Mouse (Mus musculus): Measurements from ENCODE around the gene Cacna1c. TPM values are rescaled to one million over a fixed set of nuclear protein-coding genes. Genes with fewer than 3 reads are reported as not detected.

Cacna1c gene
- polyA plus RNA-seq, 1 experiment: 29.3 TPM

- peak; percentile 65 to 77 for DNase-seq (ENCODE audit: extremely low spot score in 1 of 2, low spot score in 1 of 2)
Measured at GRCm38 (mm10) chr6:118977443-118978271, 218.6 kb downstream of the Cacna1c start.

DNA sequence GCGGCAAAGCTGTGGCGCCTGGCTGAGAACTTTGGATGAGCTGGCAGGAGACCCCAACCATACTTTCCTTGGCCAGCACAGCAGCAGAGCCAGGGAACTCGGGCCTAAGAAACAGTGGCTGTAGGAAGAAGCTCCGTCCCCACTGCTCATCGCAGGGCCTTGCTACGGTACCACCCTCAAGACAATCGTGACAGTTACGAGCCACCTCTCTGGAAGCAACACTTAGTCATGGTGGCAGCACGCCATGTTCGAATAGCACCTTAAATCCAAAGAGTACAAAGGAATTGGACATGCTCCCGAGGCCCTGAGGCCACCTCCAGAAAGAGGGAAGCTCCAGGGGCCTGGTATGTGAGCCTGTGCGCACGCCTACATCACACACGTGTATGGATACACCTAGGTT, 219.6 kb downstream of the Cacna1c start:
- peak in 1 of 2 experiments; percentile 76 for DNase-seq (ENCODE audit: extremely low spot score in 1 of 2, low spot score in 1 of 2)

GRCm38 (mm10) chr6:118971844-118972531, 224.2 kb downstream of the Cacna1c start:
- no peak for DNase-seq (ENCODE audit: extremely low spot score in 1 of 2, low spot score in 1 of 2)

DNA sequence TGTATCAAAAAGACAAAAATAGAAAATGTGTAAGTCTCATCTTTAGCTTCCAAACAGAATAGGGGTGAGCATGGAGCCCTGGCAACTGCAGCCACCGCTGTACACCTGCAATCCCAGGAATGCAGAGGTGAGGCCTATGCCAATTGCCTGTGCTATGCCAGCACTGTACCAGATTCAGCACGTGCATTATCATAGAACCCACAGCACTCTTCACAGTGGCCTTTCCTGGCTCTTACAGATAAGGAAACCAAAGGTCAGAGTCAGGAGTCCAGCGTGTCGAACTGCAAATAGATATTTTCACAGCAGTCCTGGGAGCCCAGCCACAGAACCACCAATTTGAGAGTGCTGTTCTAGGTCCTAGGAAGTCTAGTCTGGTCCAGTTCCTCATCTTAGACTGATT, 227.4 kb downstream of the Cacna1c start:
- no peak for DNase-seq (ENCODE audit: extremely low spot score in 1 of 2, low spot score in 1 of 2)

- DNase-seq (ENCODE audit: extremely low spot score in 1 of 2, low spot score in 1 of 2): peak in 1 of 2 experiments; percentile 47
Measured at GRCm38 (mm10) chr6:118966904-118967303, 229.3 kb downstream of the Cacna1c start.

DNA sequence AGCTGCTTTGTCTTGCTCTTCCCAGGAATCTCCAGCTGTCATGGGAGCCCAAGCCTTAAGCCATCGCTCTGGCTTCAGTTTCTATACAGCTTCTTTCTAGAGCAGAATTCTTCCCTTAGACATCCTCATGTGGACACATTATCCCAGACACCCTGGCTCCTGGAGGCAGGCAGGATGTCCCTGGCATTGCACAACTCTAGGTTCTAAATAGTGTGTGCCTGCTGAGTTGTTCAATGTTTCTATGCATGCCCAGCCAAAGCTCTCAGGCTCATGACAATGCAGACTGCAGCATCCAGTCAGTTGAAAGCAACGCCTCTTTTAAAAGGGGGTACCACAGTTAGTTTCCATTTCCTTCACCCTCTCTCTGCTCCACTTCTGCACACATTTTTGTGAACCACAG, 230.6 kb downstream of the Cacna1c start:
- DNase-seq (ENCODE audit: extremely low spot score in 1 of 2, low spot score in 1 of 2): no peak

DNA sequence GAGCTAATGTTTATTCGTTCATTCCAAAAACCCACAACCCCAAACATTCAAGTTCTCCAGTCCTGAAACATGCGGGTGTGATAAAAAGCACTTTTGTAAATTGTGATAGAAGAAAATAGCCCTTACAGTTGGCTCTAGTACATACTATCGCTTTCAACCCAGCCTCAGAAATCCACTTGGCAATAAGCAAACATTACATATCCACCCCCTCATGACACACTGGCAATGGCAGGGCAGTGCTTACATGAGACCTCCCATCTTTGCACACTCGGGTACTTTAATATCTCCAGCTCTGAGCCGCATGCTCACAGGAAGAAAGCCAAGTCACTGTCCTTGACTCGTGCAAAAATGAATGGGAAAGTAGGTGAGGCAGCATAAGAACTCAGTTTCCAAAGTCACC, 232.4 kb downstream of the Cacna1c start:
- no peak for DNase-seq (ENCODE audit: extremely low spot score in 1 of 2, low spot score in 1 of 2)

GRCm38 (mm10) chr6:118963283-118963682, 232.9 kb downstream of the Cacna1c start:
- DNase-seq (ENCODE audit: extremely low spot score in 1 of 2, low spot score in 1 of 2): no peak

GRCm38 (mm10) chr6:118958529-118958928, 237.7 kb downstream of the Cacna1c start:
- DNase-seq (ENCODE audit: extremely low spot score in 1 of 2, low spot score in 1 of 2): no peak

DNA sequence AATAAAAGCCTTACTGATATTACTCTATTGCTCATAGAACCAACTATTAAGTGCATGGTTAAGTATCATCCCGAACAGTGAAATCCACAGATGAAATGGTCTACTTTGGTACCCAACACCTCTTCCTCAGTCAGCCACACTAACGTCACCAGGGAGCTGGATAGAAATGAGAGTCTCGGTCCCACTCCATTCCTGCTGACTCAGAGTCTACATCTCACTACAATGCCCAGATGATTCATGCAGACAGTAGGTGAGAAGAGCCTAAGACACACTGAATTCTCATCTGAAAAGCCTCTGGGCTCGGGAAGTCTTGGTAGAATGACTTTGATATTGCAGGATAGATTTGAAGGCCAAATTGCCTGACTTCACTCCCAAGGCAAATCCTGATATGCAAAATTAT, 240.0 kb downstream of the Cacna1c start:
- DNase-seq (ENCODE audit: extremely low spot score in 1 of 2, low spot score in 1 of 2): peak in 1 of 2 experiments; percentile 70

DNA sequence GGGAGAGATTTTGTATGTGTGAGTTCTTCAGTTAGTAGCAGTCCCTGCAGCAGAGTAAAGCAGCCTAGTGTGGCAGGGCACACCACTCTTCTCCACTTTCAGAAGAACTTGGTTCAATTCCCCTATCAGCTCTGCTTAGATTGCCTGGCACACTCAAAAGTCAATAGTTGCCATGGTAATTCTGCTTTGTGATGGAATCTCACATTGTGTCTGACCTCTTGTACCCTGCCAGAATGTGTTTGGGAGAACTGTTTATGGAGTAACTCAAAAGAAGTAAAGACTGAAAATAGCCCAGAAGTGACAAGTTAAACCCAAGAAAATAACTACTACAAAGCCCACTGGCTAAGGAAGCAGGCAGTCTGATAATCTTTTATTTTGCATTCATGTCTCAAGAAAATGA, 240.4 kb downstream of the Cacna1c start:
- no peak for DNase-seq (ENCODE audit: extremely low spot score in 1 of 2, low spot score in 1 of 2)

GRCm38 (mm10) chr6:118954988-118955554, 241.1 kb downstream of the Cacna1c start:
- no peak for DNase-seq (ENCODE audit: extremely low spot score in 1 of 2, low spot score in 1 of 2)

- DNase-seq (ENCODE audit: extremely low spot score in 1 of 2, low spot score in 1 of 2): no peak
Measured at GRCm38 (mm10) chr6:118952377-118952776, 243.8 kb downstream of the Cacna1c start.

DNA sequence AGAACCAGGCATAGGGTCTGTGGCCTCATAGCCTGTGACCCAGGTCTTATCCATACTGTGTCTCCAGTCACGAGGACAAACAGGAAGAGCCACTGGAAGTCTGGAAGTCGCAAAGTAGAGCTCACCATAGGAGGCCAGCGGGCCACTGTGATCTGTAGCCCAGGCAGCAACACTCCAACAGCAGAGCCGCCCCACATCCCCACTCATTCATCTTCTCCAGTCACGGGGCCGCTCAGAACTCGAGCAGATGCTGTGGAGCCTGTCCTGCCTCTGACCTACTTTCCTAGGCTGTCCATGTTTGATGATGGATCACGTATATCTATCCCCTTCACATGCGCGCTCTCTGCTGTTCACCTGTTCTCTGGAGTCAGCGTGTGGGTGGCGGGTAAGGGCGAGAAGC, 246.0 kb downstream of the Cacna1c start:
- DNase-seq (ENCODE audit: extremely low spot score in 1 of 2, low spot score in 1 of 2): peak in 1 of 2 experiments; percentile 28

DNA sequence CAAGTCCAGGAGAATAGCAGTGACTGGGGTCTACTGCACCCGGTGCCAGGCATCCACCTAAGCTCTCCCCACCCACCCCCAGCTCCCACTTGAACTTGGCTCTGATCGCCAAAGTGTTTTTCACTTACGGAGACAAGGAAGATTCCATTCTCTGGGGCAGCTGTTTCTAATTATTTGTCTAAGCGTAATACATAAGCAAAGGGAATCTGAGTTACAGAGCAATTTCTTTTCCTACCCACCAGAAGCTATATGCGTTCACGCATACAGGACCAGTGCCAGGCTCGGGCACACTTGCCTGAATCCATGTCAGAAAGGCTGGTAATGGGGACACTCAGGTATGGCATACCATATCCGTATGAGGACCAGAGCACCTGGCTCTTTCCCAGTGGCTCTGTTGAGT, 248.9 kb downstream of the Cacna1c start:
- no peak for DNase-seq (ENCODE audit: extremely low spot score in 1 of 2, low spot score in 1 of 2)

DNA sequence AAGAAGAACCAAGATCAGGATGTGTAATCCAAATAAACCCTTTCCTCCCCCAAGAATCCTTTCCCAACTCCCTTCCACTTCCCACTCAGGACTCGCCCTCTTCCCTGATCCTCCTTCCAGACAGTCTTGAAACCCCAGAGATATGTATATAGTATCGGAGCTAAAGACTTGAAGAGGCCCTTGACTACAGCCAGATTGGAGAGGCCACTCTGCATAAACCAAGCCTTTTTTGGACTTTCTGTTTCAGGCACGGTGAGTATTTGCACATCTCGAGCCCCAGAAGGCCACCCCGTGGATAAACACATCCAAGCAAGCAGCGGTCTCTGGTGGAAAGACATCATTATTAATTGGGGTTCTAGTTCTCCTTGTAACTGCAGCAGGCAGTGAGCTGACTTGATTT, 249.6 kb downstream of the Cacna1c start:
- no peak for DNase-seq (ENCODE audit: extremely low spot score in 1 of 2, low spot score in 1 of 2)

DNA sequence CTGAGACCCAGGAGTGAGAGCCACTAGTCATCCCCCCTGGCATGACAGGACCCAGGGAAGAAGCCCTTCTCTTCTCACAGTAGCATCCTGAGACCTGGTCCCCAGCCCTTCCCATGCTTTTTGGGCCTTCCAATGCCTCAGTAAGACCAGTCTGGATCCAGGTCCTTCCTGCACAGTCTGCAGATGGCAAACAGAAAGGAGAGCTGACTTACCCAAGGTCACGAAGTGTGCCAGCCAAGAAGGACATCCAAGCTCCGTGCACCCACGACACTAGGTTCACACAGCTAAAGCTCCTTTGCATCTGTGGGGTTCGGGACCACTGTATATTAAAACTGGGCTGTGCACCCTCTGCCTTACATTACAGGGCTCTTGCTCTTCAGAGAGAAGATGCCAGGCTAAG, 252.1 kb downstream of the Cacna1c start:
- DNase-seq (ENCODE audit: extremely low spot score in 1 of 2, low spot score in 1 of 2): no peak

DNA sequence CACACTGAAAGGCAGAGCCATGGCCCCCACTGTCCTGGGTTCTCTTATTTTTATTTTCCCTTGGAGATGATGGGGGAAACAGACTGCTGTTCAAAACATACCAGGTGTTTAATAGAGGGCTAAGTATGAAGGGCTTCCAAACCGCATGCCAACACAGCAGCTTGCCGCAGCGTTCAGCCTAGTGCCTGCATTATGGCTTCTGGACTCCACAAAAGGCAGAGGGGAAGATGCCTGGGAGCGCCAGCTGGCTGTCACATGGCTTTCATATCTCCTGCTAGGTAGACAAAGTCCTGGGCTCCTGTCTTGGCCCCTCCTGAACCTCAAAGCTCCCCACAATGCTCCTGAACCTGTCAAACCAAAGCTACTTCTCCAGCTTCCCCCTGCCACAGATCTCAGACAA, 254.4 kb downstream of the Cacna1c start:
- DNase-seq (ENCODE audit: extremely low spot score in 1 of 2, low spot score in 1 of 2): no peak

- no peak for DNase-seq (ENCODE audit: extremely low spot score in 1 of 2, low spot score in 1 of 2)
Measured at GRCm38 (mm10) chr6:118941036-118941435, 255.2 kb downstream of the Cacna1c start.

GRCm38 (mm10) chr6:118939626-118940025, 256.6 kb downstream of the Cacna1c start:
- DNase-seq (ENCODE audit: extremely low spot score in 1 of 2, low spot score in 1 of 2): no peak

DNA sequence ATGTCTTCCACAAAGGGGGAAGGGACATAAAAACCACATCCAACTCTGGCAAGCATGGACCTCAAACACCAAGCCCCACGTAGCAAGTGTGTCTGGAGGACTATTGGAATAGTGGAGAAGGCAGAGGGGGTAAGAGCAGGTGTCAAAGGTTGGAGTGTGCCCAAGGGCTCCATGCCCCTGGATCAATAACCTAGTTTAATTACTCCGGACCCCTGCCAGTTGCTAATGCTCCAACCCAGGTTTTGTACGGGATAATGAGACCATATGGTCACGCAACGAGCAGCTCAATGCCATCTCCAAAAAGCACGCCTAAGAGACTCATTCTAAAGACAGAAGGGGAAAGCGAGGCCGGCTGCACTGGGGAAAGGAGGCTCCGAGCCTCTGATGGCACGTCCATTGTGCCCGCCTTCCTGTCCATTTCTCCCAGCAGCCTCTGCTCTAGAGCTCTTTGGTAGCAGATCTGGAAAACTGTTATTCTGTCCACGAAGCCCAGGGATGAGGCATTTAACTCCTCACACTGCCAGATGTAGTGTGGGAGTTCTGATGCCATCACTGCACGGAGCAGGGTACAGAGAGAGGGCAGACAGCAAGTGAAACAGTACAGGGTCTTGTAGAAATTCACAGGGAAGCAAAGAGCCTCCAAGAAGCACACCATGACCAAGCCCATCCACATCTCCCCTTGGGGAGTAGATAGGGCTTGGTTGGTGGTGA, 257.7 kb downstream of the Cacna1c start:
- peak in 1 of 2 experiments; percentile 68 for DNase-seq (ENCODE audit: extremely low spot score in 1 of 2, low spot score in 1 of 2)
